Mouse (Mus musculus) myocyte (in vitro differentiated cells): ENCODE measurements around the gene Cdc26. TPM values are rescaled to one million over a fixed set of nuclear protein-coding genes. Genes with fewer than 3 reads are reported as not detected.

Experiments
- H3K27me3 ChIP-seq: one replicate; pipeline ENCODE4 v1.6.1; 2011; ENCODE audit not compliant: control insufficient read depth, insufficient read depth, insufficient read length
- H3K36me3 ChIP-seq: one replicate; pipeline ENCODE4 v1.6.1; 2011; ENCODE audit not compliant: control insufficient read depth, insufficient read depth
- H3K4me2 ChIP-seq: one replicate; pipeline ENCODE4 v1.6.1; 2011; ENCODE audit warnings: low read depth, control low read depth
- H3K4me3 ChIP-seq: one replicate; pipeline ENCODE4 v1.5.1; 2011; ENCODE audit warnings: mild to moderate bottlenecking, control low read depth, moderate library complexity
- H3K79me2 ChIP-seq: one replicate; pipeline ENCODE4 v1.6.1; 2011; ENCODE audit not compliant: control insufficient read depth, insufficient read depth
- H3ac ChIP-seq: one replicate; pipeline ENCODE4 v1.6.1; 2011; ENCODE audit not compliant: control insufficient read depth, insufficient read length
- CEBPB ChIP-seq: IDR thresholded peaks from 2 replicates; pipeline ENCODE4 v1.6.1; 2011; ENCODE audit warnings: mild to moderate bottlenecking, moderate library complexity; ENCODE audit not compliant: poor library complexity, insufficient read depth, severe bottlenecking
- E2F4 ChIP-seq: IDR thresholded peaks from one replicate; pipeline ENCODE4 v1.6.1; 2011; ENCODE audit warnings: mild to moderate bottlenecking, control low read depth, moderate library complexity; ENCODE audit not compliant: insufficient read depth
- MAX ChIP-seq: IDR thresholded peaks from one replicate; pipeline ENCODE4 v1.6.1; 2011; ENCODE audit warnings: low read depth, mild to moderate bottlenecking, control low read depth
- MYOD1 ChIP-seq, 3 experiments: IDR thresholded peaks; one replicate each; pipeline ENCODE4 v1.6.1; 2011; ENCODE audit warnings: control low read depth in 2 of 3, low read depth in 2 of 3, mild to moderate bottlenecking in 2 of 3, moderate library complexity in 1 of 3; ENCODE audit not compliant: insufficient read length in 2 of 3, control insufficient read depth in 1 of 3
- MYOG ChIP-seq, 3 experiments: IDR thresholded peaks; one replicate each; pipeline ENCODE4 v1.6.1; 2011; ENCODE audit warnings: control low read depth in 2 of 3, low read depth in 2 of 3, mild to moderate bottlenecking in 2 of 3; ENCODE audit not compliant: insufficient read length in 2 of 3, control insufficient read depth in 1 of 3, insufficient read depth in 1 of 3
- POLR2A ChIP-seq: IDR thresholded peaks from one replicate; pipeline ENCODE4 v1.6.1; 2011; ENCODE audit warnings: low read depth, mild to moderate bottlenecking, control low read depth, moderate library complexity; ENCODE audit not compliant: insufficient read length
- POLR2AphosphoS2 ChIP-seq: IDR thresholded peaks from one replicate; pipeline ENCODE4 v1.6.1; 2011; ENCODE audit warnings: low read depth, control low read depth; ENCODE audit not compliant: insufficient read length
- REST ChIP-seq: IDR thresholded peaks from one replicate; pipeline ENCODE4 v1.6.1; 2011; ENCODE audit warnings: mild to moderate bottlenecking, control low read depth, moderate library complexity; ENCODE audit not compliant: insufficient read depth, insufficient read length
- SRF ChIP-seq: IDR thresholded peaks from one replicate; pipeline ENCODE4 v1.6.1; 2011; ENCODE audit warnings: low read depth; ENCODE audit not compliant: control insufficient read depth, insufficient read length
- TCF12 ChIP-seq: IDR thresholded peaks from one replicate; pipeline ENCODE4 v1.6.1; 2011; ENCODE audit warnings: mild to moderate bottlenecking, control low read depth; ENCODE audit not compliant: poor library complexity, insufficient read depth, severe bottlenecking
- TCF3 ChIP-seq: IDR thresholded peaks from one replicate; pipeline ENCODE4 v1.6.1; 2011; ENCODE audit warnings: low read depth, control low read depth; ENCODE audit not compliant: insufficient read length
- USF1 ChIP-seq: IDR thresholded peaks from one replicate; pipeline ENCODE4 v1.6.1; 2011; ENCODE audit warnings: low read depth, mild to moderate bottlenecking, control low read depth, moderate library complexity
- polyA plus RNA-seq: library from polyadenylated mRNA; unstranded; fragments of >200 nt; fragmentation: generic; extraction: Trizol; gene quantifications from one replicate; pipeline ENCODE4 v1.2.1, GENCODE M21; 2012; ENCODE audit warnings: missing spikeins

Cdc26 gene
- 49.2 TPM for polyA plus RNA-seq

- peaks cover 53% of the 10 kb centered on the region for H3K79me2 ChIP-seq
- TF ChIP-seq SRF (peak; percentile 55), MYOD1 (IDR thresholded peaks at IDR 0.05; ENCODE audit: control insufficient read depth in 1 of 3, insufficient read length in 2 of 3, low read depth in 2 of 3) (no peak), E2F4 (peak; percentile 71), TCF12 (no peak), POLR2AphosphoS2 (peak; percentile 89), POLR2A (peak; percentile 87)
- H3K36me3 ChIP-seq: peaks cover 25% of the 10 kb centered on the region
- H3K4me2 ChIP-seq: peak within 1 kb of the TSS; percentile 81
- H3K4me3 ChIP-seq: peak within 1 kb of the TSS; percentile 86
- peak within 1 kb of the TSS; percentile 16 for H3ac ChIP-seq
- H3K27me3 ChIP-seq: no peaks in the 10 kb centered on the region
These were observed at the start of gene Cdc26, which contains the start of gene Prpf4 for GRCm38 (mm10) chr4:62408601-62409282. Cdc26 (minus strand) TSS chr4:62408642. Prpf4 (plus strand) TSS chr4:62408797.

GRCm38 (mm10) chr4:62454995-62455394, 46.6 kb upstream of the Cdc26 start:
- no peaks in the 10 kb centered on the region for H3K27me3 ChIP-seq
- H3K36me3 ChIP-seq: no peaks in the 10 kb centered on the region
- no peak overlapping the region for H3K4me2 ChIP-seq
- no peak for TF ChIP-seq TCF12
- H3ac ChIP-seq: no peak overlapping the region
- H3K79me2 ChIP-seq: no peaks in the 10 kb centered on the region
- no peak overlapping the region for H3K4me3 ChIP-seq

- no peak overlapping the region for H3K4me2 ChIP-seq
- H3K4me3 ChIP-seq: no peak overlapping the region
- no peaks in the 10 kb centered on the region for H3K79me2 ChIP-seq
- H3K27me3 ChIP-seq: no peaks in the 10 kb centered on the region
- H3K36me3 ChIP-seq: no peaks in the 10 kb centered on the region
- TF ChIP-seq SRF: no peak
- no peak for TF ChIP-seq TCF3
- no peak for TF ChIP-seq USF1
- TF ChIP-seq POLR2A: no peak
- no peak overlapping the region for H3ac ChIP-seq
These were observed 32.5 kb upstream of the Cdc26 start for GRCm38 (mm10) chr4:62440986-62441385.

GRCm38 (mm10) chr4:62440544-62440943, 32.1 kb upstream of the Cdc26 start:
- Histone ChIP-seq H3K36me3 (no peaks in the 10 kb centered on the region), H3K79me2 (no peaks in the 10 kb centered on the region), H3K4me2 (no peak overlapping the region), H3ac (no peak overlapping the region), H3K27me3 (no peaks in the 10 kb centered on the region), H3K4me3 (no peak overlapping the region)
- TF ChIP-seq POLR2AphosphoS2: no peak
- TF ChIP-seq MAX: no peak
- no peak for TF ChIP-seq TCF3
- TF ChIP-seq CEBPB: no peak
- TF ChIP-seq E2F4: no peak
- no peak for TF ChIP-seq SRF
- no peak for TF ChIP-seq MYOG (IDR thresholded peaks at IDR 0.05; ENCODE audit: control insufficient read depth in 1 of 3, insufficient read depth in 1 of 3, insufficient read length in 2 of 3, low read depth in 2 of 3)

- Histone ChIP-seq H3K36me3 (no peaks in the 10 kb centered on the region), H3K79me2 (no peaks in the 10 kb centered on the region), H3K4me3 (no peak overlapping the region), H3K4me2 (no peak overlapping the region), H3ac (no peak overlapping the region), H3K27me3 (no peaks in the 10 kb centered on the region)
- TF ChIP-seq MYOD1 (IDR thresholded peaks at IDR 0.05; ENCODE audit: control insufficient read depth in 1 of 3, insufficient read length in 2 of 3, low read depth in 2 of 3): no peak
- TF ChIP-seq MAX: no peak
- TF ChIP-seq POLR2AphosphoS2: no peak
- no peak for TF ChIP-seq POLR2A
- no peak for TF ChIP-seq TCF3
- no peak for TF ChIP-seq SRF
- no peak for TF ChIP-seq E2F4
- no peak for TF ChIP-seq REST
- TF ChIP-seq USF1: no peak
- no peak for TF ChIP-seq CEBPB
- TF ChIP-seq MYOG (IDR thresholded peaks at IDR 0.05; ENCODE audit: control insufficient read depth in 1 of 3, insufficient read depth in 1 of 3, insufficient read length in 2 of 3, low read depth in 2 of 3): no peak
- no peak for TF ChIP-seq TCF12
These were observed 31.4 kb upstream of the Cdc26 start for GRCm38 (mm10) chr4:62439793-62440192.
